Mouse (Mus musculus) effector memory CD4-positive, alpha-beta T cell, adult 5 months (primary cell): Measurements from ENCODE around the gene Fkbp4. TPM values are rescaled to one million over a fixed set of nuclear protein-coding genes. Genes with fewer than 3 reads are reported as not detected.

Source experiments
- polyA plus RNA-seq: library from polyadenylated mRNA; unstranded; fragments of 100-300 nt; shearing (Covaris generic); gene quantifications from one replicate; pipeline ENCODE4 v1.2.1, GENCODE M21; 2017

Gene Fkbp4
- polyA plus RNA-seq: 130 TPM

DNA sequence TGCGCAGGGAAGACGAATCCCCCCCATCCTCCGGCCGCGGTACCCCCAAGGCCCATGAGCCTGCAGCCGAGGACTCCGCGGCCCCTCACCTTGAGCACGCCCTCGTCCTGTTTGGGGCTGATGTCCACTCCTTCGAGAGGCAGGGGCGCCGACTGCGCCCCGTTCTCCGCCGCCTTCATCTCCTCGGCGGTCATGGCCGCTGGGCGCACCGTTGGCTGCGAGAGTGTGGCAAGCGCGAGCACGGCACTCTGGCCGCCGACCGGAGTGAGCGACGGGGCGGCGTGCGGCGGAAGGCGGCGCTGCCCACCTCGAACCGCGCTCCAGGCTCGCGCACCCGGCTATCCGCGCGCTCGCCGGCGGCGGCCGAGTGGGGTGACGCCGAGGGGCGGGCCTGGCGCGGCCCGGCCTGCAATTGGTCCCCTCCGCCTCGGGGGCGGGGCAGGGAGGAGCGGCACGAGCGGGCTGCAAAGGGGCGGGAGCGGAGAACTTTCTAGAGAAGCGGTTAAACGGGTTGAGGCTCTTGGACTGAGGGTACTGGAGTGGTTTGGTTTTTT lies at the start of gene Fkbp4:
Gene Fkbp4, minus strand, starts transcription at position 361 of the 554 bp plus-strand sequence.

DNA sequence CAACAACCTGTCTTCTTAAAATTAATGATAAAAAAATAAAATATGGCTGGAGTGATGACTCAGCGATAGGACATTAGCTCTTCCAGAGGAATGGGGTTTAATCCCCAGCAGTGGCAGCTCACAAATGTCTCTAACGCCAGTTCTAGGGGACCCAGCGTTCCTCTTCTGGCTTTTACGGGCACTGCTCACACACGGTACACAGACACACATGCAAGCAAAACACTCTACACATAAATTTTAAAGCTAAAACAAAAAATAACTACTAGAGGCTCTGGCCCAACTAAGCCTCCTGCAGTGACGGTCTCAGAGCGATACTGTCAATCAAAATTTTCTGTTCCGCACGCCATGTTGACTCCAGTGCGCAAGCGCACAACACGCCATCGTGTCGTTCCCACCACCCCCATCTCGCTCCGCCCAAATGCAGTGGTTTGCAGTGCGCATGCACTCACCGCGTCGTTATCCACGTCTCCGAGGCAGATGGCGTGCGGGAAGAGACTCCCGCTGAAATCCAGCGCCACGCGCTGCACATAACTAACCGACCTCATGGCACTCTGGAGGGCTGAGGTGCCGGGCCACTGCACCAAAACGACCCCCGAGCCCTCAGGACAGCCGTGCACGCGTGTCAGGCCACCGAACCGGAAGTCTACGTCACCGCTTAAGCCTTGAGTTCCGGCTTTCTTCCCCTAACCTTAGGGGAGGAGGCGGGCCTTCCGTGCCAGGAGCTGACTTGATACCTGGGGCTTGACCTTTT lies 14.0 kb downstream of the Fkbp4 start, which contains the start of gene Itfg2:
Gene Itfg2, minus strand, starts transcription at position 663 of the 751 bp plus-strand sequence.

DNA sequence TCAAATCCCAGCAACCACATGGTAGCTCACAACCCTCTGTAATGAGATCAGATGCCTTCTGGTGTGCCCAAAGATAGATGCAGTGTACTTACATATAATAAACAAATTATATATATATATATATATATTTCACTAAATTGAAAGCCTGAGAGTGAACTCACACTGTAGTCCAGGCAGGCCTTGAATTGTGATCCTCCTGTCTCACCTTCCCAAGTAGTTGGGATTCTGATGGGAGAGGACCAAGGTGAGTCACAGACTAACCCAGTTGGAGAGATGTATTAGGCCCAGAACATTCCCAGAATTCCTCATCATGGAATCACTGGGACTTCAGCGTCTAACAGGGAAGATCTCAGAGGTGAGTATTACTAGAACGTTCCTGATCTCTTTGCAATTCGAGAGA lies 39.5 kb downstream of the Fkbp4 start, which contains the start of gene Nrip2:
Gene Nrip2, plus strand, starts transcription at position 301 of the 400 bp plus-strand sequence.

Other genes with a start within 250 kb of the Fkbp4 start
- gene Tead4, start 137.9 kb downstream of the Fkbp4 start, polyA plus RNA-seq: not detected
- 1.3 TPM for gene Tulp3, start 82.8 kb downstream of the Fkbp4 start, polyA plus RNA-seq
- 48.0 TPM for gene Rhno1, start 75.8 kb downstream of the Fkbp4 start, polyA plus RNA-seq
- 2.2 TPM for gene Foxm1, start 75.7 kb downstream of the Fkbp4 start, polyA plus RNA-seq
- not detected for gene Tex52, start 63.2 kb downstream of the Fkbp4 start, polyA plus RNA-seq
- not detected for gene Gm44596, start 63.2 kb downstream of the Fkbp4 start, polyA plus RNA-seq
- gene Nrip2, start 39.4 kb downstream of the Fkbp4 start, polyA plus RNA-seq: 0.44 TPM
- 32.3 TPM for gene Itfg2, start 13.7 kb downstream of the Fkbp4 start, polyA plus RNA-seq
- not detected for gene Pzp, start 88.0 kb upstream of the Fkbp4 start, polyA plus RNA-seq
- gene A2ml1, start 142.9 kb upstream of the Fkbp4 start, polyA plus RNA-seq: not detected
- gene Klrb1a, start 184.9 kb upstream of the Fkbp4 start, polyA plus RNA-seq: not detected
- not detected for gene Clec2h, start 223.7 kb upstream of the Fkbp4 start, polyA plus RNA-seq